Mouse (Mus musculus) ES-E14 (cell line): ENCODE measurements around the gene Fam180a. TPM values are rescaled to one million over a fixed set of nuclear protein-coding genes. Genes with fewer than 3 reads are reported as not detected.

Experiments
- DNase-seq: peaks from one replicate; pipeline ENCODE4 v3.0.0-alpha.2; 2013; ENCODE audit warnings: low read depth, low spot score
- H3K27ac ChIP-seq: 2 replicates; pipeline ENCODE4 v1.5.1; 2012; ENCODE audit warnings: low read depth, mild to moderate bottlenecking, low read length, moderate library complexity, mixed read lengths; ENCODE audit not compliant: poor library complexity, insufficient read depth, severe bottlenecking
- H3K36me3 ChIP-seq: 2 replicates; pipeline ENCODE4 v1.6.1; 2012; ENCODE audit warnings: mild to moderate bottlenecking, low read length, moderate library complexity, mixed read lengths; ENCODE audit not compliant: control insufficient read depth, poor library complexity, insufficient read depth, severe bottlenecking
- H3K4me1 ChIP-seq, 2 experiments: fragments of 150-350 bp in 1 of 2; sonication (generic) in 1 of 2; 2 replicates each; pipeline ENCODE4 v1.6.1; 2012; ENCODE audit warnings: low read length in 2 of 2, mild to moderate bottlenecking in 1 of 2, mixed read lengths in 1 of 2; ENCODE audit not compliant: control insufficient read depth in 2 of 2, insufficient read depth in 2 of 2, poor library complexity in 1 of 2
- H3K4me3 ChIP-seq, 2 experiments: fragments of 150-350 bp in 1 of 2; sonication (generic) in 1 of 2; 2 replicates each; pipeline ENCODE4 v1.5.1; 2012; ENCODE audit warnings: low read length in 2 of 2, low read depth in 1 of 2, mild to moderate bottlenecking in 1 of 2, mixed read lengths in 1 of 2; ENCODE audit not compliant: insufficient read depth in 1 of 2, poor library complexity in 1 of 2, severe bottlenecking in 1 of 2
- H3K9ac ChIP-seq: 2 replicates; pipeline ENCODE4 v1.6.1; 2012; ENCODE audit warnings: low read depth, mild to moderate bottlenecking, low read length, mixed read lengths; ENCODE audit not compliant: poor library complexity, insufficient read depth, severe bottlenecking
- H3K9me3 ChIP-seq: fragments of 150-350 bp; sonication (generic); 2 replicates; pipeline ENCODE4 v1.6.1; 2012; ENCODE audit warnings: low read depth, mild to moderate bottlenecking, low read length; ENCODE audit not compliant: control insufficient read depth, insufficient read depth
- CHD2 ChIP-seq: IDR thresholded peaks from 2 replicates; pipeline ENCODE4 v1.6.1; 2014; ENCODE audit warnings: mild to moderate bottlenecking, low read depth, low read length, inconsistent platforms
- HCFC1 ChIP-seq: IDR thresholded peaks from 2 replicates; pipeline ENCODE4 v1.6.1; 2012; ENCODE audit warnings: low read length, inconsistent platforms, borderline replicate concordance; ENCODE audit not compliant: insufficient read depth
- MAFK ChIP-seq: IDR thresholded peaks from 2 replicates; pipeline ENCODE4 v1.6.1; 2014; ENCODE audit warnings: mild to moderate bottlenecking, low read depth, low read length, inconsistent platforms; ENCODE audit not compliant: insufficient read depth
- ZC3H11A ChIP-seq: IDR thresholded peaks from 2 replicates; pipeline ENCODE4 v1.6.1; 2012; ENCODE audit warnings: low read depth, mild to moderate bottlenecking, inconsistent platforms, low read length, borderline replicate concordance
- ZNF384 ChIP-seq: IDR thresholded peaks from 2 replicates; pipeline ENCODE4 v1.6.1; 2012; ENCODE audit warnings: low read depth, low read length, inconsistent platforms
- in situ Hi-C, 2 experiments: fragments of 600-800 bp; cut with MboI; formaldehyde crosslinking; loops; one replicate each; pipeline ENCODE4 v1.15.1; 2025; ENCODE audit warnings: low sequenced_read_pairs in 2 of 2, inconsistent platforms in 1 of 2; ENCODE audit not compliant: unreplicated experiment in 2 of 2
- total RNA-seq: library from RNA; depleted of rRNA; stranded (reverse); fragments of 300-350 nt; gene quantifications from 2 replicates; pipeline ENCODE4 v1.2.3, GENCODE M21; 2012

The Fam180a gene
- total RNA-seq, 1 experiment: 0.13 TPM

GRCm38 (mm10) chr6:35271868-35272765 is 53.8 kb downstream of the Fam180a start:
- in situ Hi-C loops: no loop called here
- no peak for DNase-seq
- no peak for TF ChIP-seq CHD2
- TF ChIP-seq HCFC1: no peak
- no peak for TF ChIP-seq ZC3H11A
- TF ChIP-seq ZNF384: no peak
- TF ChIP-seq MAFK: no peak
- peak overlapping the region in 1 of 2 experiments; percentile 20; a peak in 1 of 4 replicates for H3K4me3 ChIP-seq
- no peaks in the 10 kb centered on the region for H3K9me3 ChIP-seq
- no peak overlapping the region for H3K9ac ChIP-seq
- H3K4me1 ChIP-seq: peaks cover 2 to 8% of the 10 kb centered on the region in 2 experiments; a peak in 1 of 4 replicates
- H3K27ac ChIP-seq: no peak overlapping the region
- H3K36me3 ChIP-seq: no peaks in the 10 kb centered on the region

DNA sequence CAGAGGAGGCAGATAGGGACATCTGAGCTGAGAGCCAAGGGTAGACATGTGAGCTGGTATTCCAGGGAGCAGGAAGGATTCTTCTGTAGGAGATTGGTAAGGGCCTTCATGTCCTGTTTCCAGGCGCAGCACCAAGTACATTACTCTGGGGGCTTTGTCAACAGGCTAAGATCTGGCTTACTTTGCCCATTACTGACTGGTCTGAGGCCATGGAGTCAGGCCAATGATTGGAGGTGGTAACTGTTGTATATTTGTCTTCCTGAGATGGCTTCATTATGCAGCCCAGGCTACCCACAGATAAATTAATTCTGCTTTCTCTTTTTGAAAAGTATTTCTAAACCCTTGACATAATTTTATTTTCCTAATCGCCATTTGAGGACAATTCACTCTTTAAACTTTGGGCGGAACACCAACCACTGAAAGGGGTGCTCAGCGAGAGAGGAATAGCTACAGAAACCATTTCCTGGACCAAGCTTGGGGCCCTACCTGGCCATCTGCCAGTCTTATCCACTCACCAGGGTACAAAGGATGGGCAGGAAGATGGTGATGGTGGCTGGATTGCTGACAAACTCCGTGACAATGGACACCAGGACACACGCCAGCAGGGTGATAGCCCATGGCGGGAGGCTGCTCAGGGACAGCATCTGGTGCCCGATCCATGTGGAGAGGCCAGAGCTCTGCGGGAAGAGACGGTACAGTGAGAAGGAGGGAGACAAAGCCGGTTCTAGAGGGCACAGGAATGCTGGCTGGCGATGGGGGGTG is 54.7 kb downstream of the Fam180a start:
- Histone ChIP-seq H3K9me3 (no peaks in the 10 kb centered on the region), H3K4me1 (peaks cover 2 to 8% of the 10 kb centered on the region in 2 experiments; a peak in 1 of 4 replicates), H3K36me3 (no peaks in the 10 kb centered on the region), H3K4me3 (peak overlapping the region in 1 of 2 experiments; percentile 20; a peak in 1 of 4 replicates), H3K9ac (no peak overlapping the region), H3K27ac (no peak overlapping the region)
- DNase-seq: no peak
- in situ Hi-C loops: no loop called here
- TF ChIP-seq MAFK (no peak), HCFC1 (no peak), CHD2 (no peak), ZNF384 (no peak), ZC3H11A (no peak)

GRCm38 (mm10) chr6:35269643-35270042 is 56.3 kb downstream of the Fam180a start:
- in situ Hi-C loops: no loop called here

DNA sequence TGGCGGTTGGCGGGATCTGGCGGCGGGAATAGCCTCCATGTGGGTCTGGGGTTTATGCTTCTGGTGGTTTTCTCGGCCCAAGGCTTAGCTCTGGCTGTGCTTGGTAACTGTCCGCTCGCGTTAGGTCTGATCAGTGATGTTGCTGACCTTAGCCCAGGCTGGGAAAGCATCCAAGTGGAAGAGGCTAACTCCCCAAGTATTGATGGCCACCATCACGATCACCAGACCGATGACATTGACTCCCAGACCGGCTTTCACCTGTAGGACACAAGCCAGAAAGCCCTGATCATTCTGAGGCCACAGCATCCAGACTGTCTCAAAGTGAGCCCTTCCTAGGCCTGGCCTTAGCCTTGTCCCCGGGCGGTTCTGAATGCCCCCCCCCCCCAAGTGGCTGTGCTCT is 57.2 kb downstream of the Fam180a start:
- Histone ChIP-seq H3K36me3 (no peaks in the 10 kb centered on the region), H3K4me1 (peaks cover 2 to 8% of the 10 kb centered on the region in 2 experiments; a peak in 1 of 4 replicates), H3K9me3 (no peaks in the 10 kb centered on the region), H3K9ac (no peak overlapping the region), H3K4me3 (peak overlapping the region; percentile 1 to 39; a peak in 3 of 4 replicates), H3K27ac (no peak overlapping the region)
- no peak for TF ChIP-seq HCFC1
- no peak for DNase-seq
- in situ Hi-C loops: no loop called here

More at GRCm38 (mm10) chr6:35269643-35270042, 56.3 kb downstream of the Fam180a start:
- Histone ChIP-seq H3K36me3 (no peaks in the 10 kb centered on the region), H3K4me3 (peak overlapping the region; percentile 14 to 41; a peak in 2 of 4 replicates), H3K9me3 (no peaks in the 10 kb centered on the region), H3K9ac (peak overlapping the region; percentile 36; the same call in 1 of the 2 replicates), H3K27ac (no peak overlapping the region), H3K4me1 (peaks cover 2 to 8% of the 10 kb centered on the region in 2 experiments; a peak in 1 of 4 replicates)
- TF ChIP-seq HCFC1 (no peak), CHD2 (no peak), ZC3H11A (no peak), ZNF384 (no peak), MAFK (no peak)
- DNase-seq: peak; percentile 43
